Mouse (Mus musculus) E14TG2a.4 (cell line): ENCODE results near the gene Plekhj1.
A peak's percentile ranks its signal among the peaks of the same experiment; 100 is the strongest.

ENCODE experiments used
- H3K27me3 ChIP-seq: 2 replicates; pipeline ENCODE4 v1.6.1; 2014; ENCODE audit warnings: low read length, control low read depth; ENCODE audit not compliant: insufficient read depth
- H3K36me3 ChIP-seq: 2 replicates; pipeline ENCODE4 v1.6.1; 2014; ENCODE audit warnings: low read length, control low read depth; ENCODE audit not compliant: insufficient read depth
- H3K4me1 ChIP-seq: replicated peaks from 2 replicates; pipeline ENCODE4 v1.6.1; 2014; ENCODE audit warnings: low read depth, low read length, control low read depth
- H3K4me3 ChIP-seq: replicated peaks from 2 replicates; pipeline ENCODE4 v1.5.1; 2014; ENCODE audit warnings: mild to moderate bottlenecking, low read length
- H3K9me3 ChIP-seq: 2 replicates; pipeline ENCODE4 v1.6.1; 2014; ENCODE audit warnings: low read length, control low read depth
- CTCF ChIP-seq: conservative IDR thresholded peaks from 2 replicates; pipeline ENCODE4 v1.5.1; 2014; ENCODE audit warnings: low read length
- NANOG ChIP-seq: IDR thresholded peaks from 2 replicates; pipeline ENCODE4 v1.6.1; 2014; ENCODE audit warnings: borderline replicate concordance, low read length, mixed read lengths
- POU5F1 ChIP-seq: IDR thresholded peaks from 2 replicates; pipeline ENCODE4 v1.6.1; 2014; ENCODE audit warnings: low read length, borderline replicate concordance

Gene Plekhj1

DNA sequence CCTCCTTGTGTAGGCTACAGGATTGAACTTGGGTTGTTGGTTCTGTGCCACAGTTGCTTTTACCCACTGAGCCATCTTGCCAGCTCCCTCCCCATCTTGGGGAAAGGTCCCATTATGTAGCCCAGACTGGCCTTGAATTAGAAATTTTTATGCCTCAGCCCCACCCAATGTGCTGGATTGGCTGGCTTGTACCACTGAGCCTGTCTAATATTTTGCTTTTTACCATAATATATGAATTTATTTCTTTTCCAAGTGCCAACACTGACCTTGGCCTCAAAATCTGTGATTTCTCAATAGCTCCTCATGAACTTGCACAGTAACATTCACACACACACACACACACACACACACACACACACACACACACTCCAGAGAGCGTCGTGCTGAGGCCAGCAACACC lies 32.7 kb downstream of the Plekhj1 start:
- TF ChIP-seq NANOG, result no peak
- Histone ChIP-seq H3K9me3 (no peaks in the 10 kb centered on the region), H3K4me3 (peak overlapping the region; percentile 39; the same call in 1 of the 2 replicates), H3K27me3 (no peaks in the 10 kb centered on the region), H3K4me1 (peaks cover 70% of the 10 kb centered on the region), H3K36me3 (peaks cover 93% of the 10 kb centered on the region)

DNA sequence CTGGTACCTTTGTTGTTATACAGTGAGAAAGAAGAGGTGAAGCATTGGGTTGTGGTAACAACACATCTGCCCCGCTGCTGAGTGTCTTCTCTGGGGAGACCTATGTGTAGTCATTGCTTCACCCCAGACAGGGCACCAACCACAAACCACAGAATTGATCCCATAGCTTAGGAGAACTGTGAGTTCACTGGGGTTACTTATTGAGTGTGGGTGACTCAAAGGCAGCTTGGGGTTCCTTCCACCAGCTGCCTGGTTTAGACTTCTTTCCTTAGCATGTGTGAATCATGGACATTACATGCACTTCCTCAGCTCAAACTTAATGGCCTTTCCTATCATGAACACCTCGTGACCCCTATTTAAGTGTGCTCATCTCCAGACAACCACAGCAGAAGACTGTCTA lies 34.9 kb downstream of the Plekhj1 start:
- H3K9me3 ChIP-seq, result no peaks in the 10 kb centered on the region
- H3K27me3 ChIP-seq, result no peaks in the 10 kb centered on the region
- no peak overlapping the region for H3K4me3 ChIP-seq
- H3K36me3 ChIP-seq, result peaks cover 90% of the 10 kb centered on the region
- H3K4me1 ChIP-seq, result peaks cover 92% of the 10 kb centered on the region
- TF ChIP-seq CTCF, result no peak
- no peak for TF ChIP-seq NANOG
- TF ChIP-seq POU5F1, result no peak

DNA sequence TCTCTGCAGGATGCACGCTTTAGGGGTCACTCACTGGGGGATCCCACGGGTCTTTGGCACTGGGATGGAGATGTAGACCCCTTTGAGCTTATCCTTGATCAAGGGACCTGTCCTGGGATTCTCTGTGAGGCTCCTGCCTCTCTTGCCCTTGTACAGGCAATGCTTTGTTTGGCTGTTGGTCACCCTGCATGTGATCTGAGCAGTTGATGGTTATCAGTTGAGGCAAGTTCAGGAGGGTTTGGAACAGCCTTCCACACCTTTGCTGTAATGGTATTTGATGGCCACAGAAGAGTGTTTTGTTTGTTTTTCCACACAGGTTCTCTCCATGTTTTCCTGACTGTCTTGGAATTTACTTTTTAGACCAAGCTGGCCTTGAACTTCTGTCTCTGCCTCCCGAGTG lies 36.6 kb downstream of the Plekhj1 start:
- TF ChIP-seq POU5F1 (no peak), NANOG (no peak), CTCF (no peak)
- no peaks in the 10 kb centered on the region for H3K9me3 ChIP-seq
- no peaks in the 10 kb centered on the region for H3K27me3 ChIP-seq
- peaks cover 89% of the 10 kb centered on the region for H3K36me3 ChIP-seq
- no peak overlapping the region for H3K4me3 ChIP-seq
- peaks cover 98% of the 10 kb centered on the region for H3K4me1 ChIP-seq

DNA sequence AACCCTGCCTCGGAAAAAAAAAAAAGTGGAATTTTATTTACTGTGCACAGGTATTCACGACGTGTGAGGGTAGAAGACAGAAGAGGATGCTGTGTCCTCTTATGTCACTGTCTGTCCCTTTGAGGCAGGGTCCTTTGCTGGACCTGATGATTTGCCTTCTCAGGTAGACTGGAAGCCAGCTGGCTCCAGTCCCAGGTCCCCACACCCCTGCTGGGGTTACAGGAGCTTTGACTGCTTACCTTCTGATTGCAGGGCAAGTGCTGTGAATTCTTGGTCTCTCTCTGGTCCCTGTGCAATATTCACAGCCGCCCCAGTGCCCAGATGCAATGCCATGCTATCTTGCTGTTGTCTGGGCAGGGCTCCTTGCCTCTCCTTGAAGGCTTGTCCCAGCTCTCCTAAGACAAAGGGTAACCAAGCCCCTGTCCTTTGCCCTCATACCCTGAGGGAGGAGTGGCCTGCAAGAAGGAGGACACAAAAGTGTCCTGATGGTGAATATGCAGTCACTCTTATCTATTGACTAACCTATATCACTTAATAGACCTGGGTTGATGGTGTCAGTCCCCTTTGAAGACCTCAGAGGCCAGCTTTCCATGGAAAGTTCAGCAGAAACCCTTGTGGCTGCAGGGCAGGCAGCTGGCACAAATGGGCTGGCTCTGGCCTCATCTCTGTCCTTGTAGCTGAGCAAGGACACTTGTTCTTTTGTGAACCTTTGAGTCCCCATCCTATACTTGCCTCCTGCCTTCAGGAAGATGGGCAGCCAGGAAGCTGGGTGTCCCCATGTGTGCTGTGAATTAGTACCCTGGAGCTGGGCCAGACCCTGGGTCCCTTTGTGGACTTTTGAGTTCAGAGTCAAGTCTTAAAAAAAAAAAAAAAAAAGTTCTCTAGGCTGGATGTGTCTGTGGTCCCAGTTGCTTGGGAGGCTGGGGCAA lies 37.6 kb downstream of the Plekhj1 start:
- H3K4me3 ChIP-seq, result 0 out of 2 replicates have a peak overlapping the region, but pooled peaks have one; percentile 14
- TF ChIP-seq NANOG (no peak), CTCF (no peak), POU5F1 (no peak)
- no peaks in the 10 kb centered on the region for H3K9me3 ChIP-seq
- peaks cover 98% of the 10 kb centered on the region for H3K4me1 ChIP-seq
- peaks cover 84% of the 10 kb centered on the region for H3K36me3 ChIP-seq
- no peaks in the 10 kb centered on the region for H3K27me3 ChIP-seq

DNA sequence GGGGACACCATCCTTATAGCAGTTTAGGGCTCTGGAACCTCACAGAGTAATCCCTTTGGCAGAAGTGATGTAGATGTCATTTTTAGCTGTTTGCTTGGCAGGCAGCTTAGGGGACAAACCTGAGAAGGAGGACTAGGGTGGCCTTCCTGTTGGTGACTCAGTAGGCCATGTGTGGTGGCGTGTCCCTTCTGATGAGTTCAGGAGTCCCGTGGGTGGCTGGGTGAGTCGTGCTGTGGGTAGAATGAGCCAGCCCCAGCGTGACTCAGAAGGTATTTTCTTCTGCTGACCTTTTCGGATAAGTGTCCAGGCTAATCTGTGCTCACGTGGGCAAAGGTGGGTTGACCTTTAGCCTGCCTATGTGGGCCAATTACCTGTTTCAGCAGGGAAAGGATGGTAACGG lies 39.8 kb downstream of the Plekhj1 start:
- no peaks in the 10 kb centered on the region for H3K27me3 ChIP-seq
- no peak overlapping the region for H3K4me3 ChIP-seq
- no peaks in the 10 kb centered on the region for H3K9me3 ChIP-seq
- H3K36me3 ChIP-seq, result peaks cover 63% of the 10 kb centered on the region
- peaks cover 84% of the 10 kb centered on the region for H3K4me1 ChIP-seq
- TF ChIP-seq NANOG (no peak), CTCF (no peak), POU5F1 (no peak)

DNA sequence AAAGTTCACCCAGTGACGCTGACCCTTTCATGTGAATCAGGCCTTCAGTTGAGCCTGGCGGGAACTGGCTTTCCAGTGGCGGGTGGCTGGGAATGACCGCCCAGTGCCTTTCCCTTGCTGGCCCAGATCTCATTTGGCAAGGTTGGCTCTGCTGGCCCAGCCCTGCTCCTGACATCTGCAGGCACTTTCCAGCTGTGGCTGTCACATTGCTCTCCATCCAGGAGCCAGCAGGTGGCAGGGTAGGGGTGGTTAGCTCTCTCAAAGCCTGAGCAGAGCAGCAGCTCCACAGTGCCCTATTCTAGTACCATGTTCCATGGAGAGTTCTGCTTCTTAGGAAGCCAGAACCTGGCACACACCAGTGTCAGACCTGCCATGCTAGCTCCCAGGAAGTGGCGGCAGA lies 40.7 kb downstream of the Plekhj1 start:
- H3K4me3 ChIP-seq, result peak overlapping the region; percentile 91; the same call in 1 of the 2 replicates
- no peaks in the 10 kb centered on the region for H3K27me3 ChIP-seq
- H3K4me1 ChIP-seq, result peaks cover 76% of the 10 kb centered on the region
- no peaks in the 10 kb centered on the region for H3K9me3 ChIP-seq
- TF ChIP-seq POU5F1, result no peak
- TF ChIP-seq CTCF, result no peak; the same call in 1 of the 2 replicates
- TF ChIP-seq NANOG, result no peak
- H3K36me3 ChIP-seq, result peaks cover 53% of the 10 kb centered on the region

DNA sequence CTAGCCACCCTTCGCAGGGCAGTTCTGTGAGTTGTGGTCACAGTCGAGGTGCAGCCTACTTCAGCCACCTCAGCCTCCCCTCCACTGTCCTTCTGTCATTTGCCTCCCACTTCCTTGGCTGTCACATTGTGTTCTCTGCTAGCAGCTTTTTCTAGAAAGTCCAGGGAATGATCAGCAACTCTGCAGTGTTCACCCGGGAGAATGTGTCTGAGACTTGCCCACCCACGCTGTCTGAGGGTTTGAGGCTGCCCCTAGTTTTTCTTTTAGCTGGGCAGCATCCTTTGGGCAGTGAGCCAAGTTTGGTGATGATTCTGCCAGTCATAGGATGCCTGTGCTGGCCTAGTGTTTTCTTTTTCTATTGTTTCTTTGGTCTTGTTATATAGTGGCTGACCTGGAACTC lies 41.5 kb downstream of the Plekhj1 start:
- H3K9me3 ChIP-seq, result no peaks in the 10 kb centered on the region
- TF ChIP-seq POU5F1, result no peak
- TF ChIP-seq NANOG, result no peak
- peaks cover 48% of the 10 kb centered on the region for H3K36me3 ChIP-seq
- H3K27me3 ChIP-seq, result no peaks in the 10 kb centered on the region
- H3K4me3 ChIP-seq, result peak overlapping the region; percentile 91
- peaks cover 76% of the 10 kb centered on the region for H3K4me1 ChIP-seq

DNA sequence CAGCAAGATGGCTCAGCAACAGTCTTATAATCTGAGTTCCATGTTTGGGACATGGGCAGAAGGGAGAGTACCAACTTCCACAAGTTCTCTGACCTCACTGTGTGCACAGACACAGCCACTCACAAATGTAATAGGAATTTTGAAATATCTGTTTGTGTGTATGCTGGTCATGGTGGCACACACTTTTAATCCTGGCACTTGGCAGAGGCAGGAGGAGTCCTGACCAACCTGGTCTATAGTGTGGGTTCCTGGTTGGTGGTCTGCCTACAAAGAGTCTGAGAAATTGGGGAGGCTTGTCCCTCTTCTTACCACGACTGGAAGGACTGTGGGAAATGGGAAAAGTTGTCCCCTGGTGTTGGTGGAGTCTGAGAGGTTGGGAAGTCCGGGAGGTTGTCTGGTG lies 41.9 kb downstream of the Plekhj1 start:
- H3K4me3 ChIP-seq, result peak overlapping the region; percentile 91
- H3K4me1 ChIP-seq, result peaks cover 76% of the 10 kb centered on the region
- TF ChIP-seq NANOG (no peak), CTCF (no peak), POU5F1 (no peak)
- H3K9me3 ChIP-seq, result no peaks in the 10 kb centered on the region
- H3K27me3 ChIP-seq, result no peaks in the 10 kb centered on the region
- H3K36me3 ChIP-seq, result peaks cover 44% of the 10 kb centered on the region

DNA sequence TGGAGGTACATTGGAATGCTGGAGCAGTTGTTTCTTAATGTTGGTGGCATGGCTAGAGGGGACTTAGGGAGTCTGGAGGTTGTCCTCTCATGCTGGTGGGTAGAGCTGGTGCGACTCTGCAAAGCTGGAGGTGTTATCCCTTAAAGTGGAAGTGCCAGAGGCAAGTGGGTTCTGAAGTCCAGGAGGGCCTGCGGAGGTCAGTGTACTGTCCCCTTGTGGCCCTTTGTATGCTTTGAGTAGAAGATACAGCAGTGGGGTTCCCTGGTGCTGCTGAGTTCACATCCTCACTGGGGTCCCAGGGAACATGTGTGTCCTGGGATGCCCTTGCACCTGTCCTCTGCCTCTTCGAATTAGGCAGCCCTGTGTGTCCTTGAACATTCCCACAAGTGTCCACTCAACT lies 42.3 kb downstream of the Plekhj1 start:
- TF ChIP-seq NANOG, result no peak
- TF ChIP-seq CTCF, result no peak
- no peak for TF ChIP-seq POU5F1
- no peaks in the 10 kb centered on the region for H3K27me3 ChIP-seq
- H3K4me3 ChIP-seq, result peak overlapping the region; percentile 91
- H3K9me3 ChIP-seq, result no peaks in the 10 kb centered on the region
- peaks cover 76% of the 10 kb centered on the region for H3K4me1 ChIP-seq
- H3K36me3 ChIP-seq, result peaks cover 42% of the 10 kb centered on the region
